ENCODE assay signal across 14 mouse cellular contexts in the genomic region with DNA sequence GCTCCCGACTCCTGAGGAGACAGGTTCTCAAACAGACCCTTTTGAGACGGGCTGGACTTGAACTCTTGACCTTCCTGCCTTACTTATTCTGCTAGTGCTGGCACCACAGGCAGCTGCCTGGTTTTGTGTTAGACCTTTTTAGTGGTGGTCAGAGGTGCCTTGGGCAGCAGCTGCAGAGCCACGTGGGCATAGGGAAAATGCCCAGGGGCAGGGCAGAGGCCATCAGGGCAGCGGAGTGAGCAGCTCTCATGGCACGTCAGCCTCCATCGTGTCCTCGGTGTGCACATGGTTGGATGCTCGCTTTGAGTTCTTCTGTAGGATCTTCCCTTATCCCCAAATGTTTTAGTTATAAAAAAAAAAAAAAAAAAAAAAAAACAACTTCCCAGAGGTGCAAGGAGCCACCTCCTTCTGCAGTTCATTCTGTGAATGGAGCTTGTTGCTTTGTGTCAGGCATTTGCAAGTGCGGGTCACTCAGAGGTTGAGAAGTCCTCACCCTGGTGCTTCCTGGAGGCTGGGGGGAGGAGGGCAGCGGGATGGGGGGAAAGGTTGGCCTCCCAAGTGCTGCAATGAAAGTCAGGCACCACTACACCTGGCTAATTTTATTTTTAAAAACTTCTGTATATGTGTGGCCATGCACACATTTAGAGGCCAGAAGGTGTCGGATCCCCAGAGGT.
"Had no signal": no experiment of that assay in that cellular context is flagged by ENCODE, and none has a peak within 500 bp of the region (broad histone marks: within the 10 kb centered on the region; RNA-seq: fewer than 3 reads in every experiment).

No protein-coding gene starts in this region.

- DNase-seq: kidney, adult 9 months; liver; lung, adult 2 months; lung, postnatal 36 days; thymus, adult 18-20 months; thymus, postnatal 14 days; thymus, postnatal 4 days had no signal

- H3K27ac ChIP-seq: limb, embryonic 10.5 days; limb, embryonic 13.5 days; liver, embryonic 12.5 days; liver, embryonic 15.5 days; midbrain, embryonic 10.5 days; midbrain, embryonic 13.5 days had no signal

- H3K9ac ChIP-seq: limb, embryonic 13.5 days; liver, embryonic 12.5 days; liver, embryonic 15.5 days; midbrain, embryonic 13.5 days had no signal

- H3K9me3 ChIP-seq: limb, embryonic 10.5 days; limb, embryonic 13.5 days; liver, embryonic 12.5 days; liver, embryonic 15.5 days; midbrain, embryonic 10.5 days; midbrain, embryonic 13.5 days had no signal

- H3K27me3 ChIP-seq: limb, embryonic 13.5 days; liver, embryonic 12.5 days; liver, embryonic 15.5 days had no signal

- H3K4me1 ChIP-seq: megakaryocyte, embryonic 14.5 days had no signal

- H3K36me3 ChIP-seq: limb, embryonic 10.5 days; limb, embryonic 13.5 days; liver, embryonic 12.5 days; liver, embryonic 15.5 days; midbrain, embryonic 10.5 days; midbrain, embryonic 13.5 days had no signal

- H3K4me3 ChIP-seq: limb, embryonic 10.5 days; limb, embryonic 13.5 days; liver, embryonic 12.5 days; liver, embryonic 15.5 days; megakaryocyte, embryonic 14.5 days; midbrain, embryonic 10.5 days; midbrain, embryonic 13.5 days had no signal
